Comparison of ENCODE assay signal across 22 mouse cellular contexts in the genomic region with DNA sequence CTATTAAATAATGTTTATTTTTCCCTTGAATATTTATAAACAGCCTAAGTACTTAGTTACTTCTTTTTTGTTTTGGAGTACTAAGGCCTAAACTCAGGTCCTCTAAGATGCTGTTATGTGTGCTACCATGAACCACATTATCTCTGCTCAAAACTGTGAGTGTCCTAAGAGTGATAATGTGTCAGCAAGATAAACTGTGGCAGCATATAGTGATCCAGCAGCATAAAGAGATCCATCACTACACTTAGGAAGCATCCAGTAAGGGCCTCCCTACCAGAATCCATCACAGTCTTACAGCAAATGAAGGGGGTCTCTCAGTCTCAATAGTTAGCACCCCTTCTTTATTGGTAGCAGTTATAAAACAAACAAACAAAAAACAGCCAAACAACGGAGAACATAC. TPM values are rescaled to one million over a fixed set of nuclear protein-coding genes. Genes with fewer than 3 reads are reported as not detected.
DNase-seq lines count a peak whose midpoint lies in the region; ATAC-seq and TF ChIP-seq lines count a peak whose summit lies in the region.
"Had no signal": no experiment of that assay in that cellular context is flagged by ENCODE, and none has a peak within 500 bp of the region (broad histone marks: within the 10 kb centered on the region; RNA-seq: fewer than 3 reads in every experiment).

No protein-coding gene starts in this region.

- H3K4me3 ChIP-seq in lung, embryonic 14.5 days (ENCODE audit: low read depth, low read length), result no peak overlapping the region
- no peak overlapping the region for H3K4me3 ChIP-seq in liver, embryonic 14.5 days (ENCODE audit: insufficient read depth in 1 of 2, low read depth in 2 of 2, low read length in 2 of 2)
- H3K4me3 ChIP-seq: embryonic facial prominence, embryonic 12.5 days; embryonic facial prominence, embryonic 15.5 days; gastrocnemius, adult 2 months; hindbrain, embryonic 12.5 days; hindbrain, embryonic 15.5 days had no signal

- ATAC-seq in lung, embryonic 14.5 days (ENCODE audit: insufficient read depth), result no peak
- peak; percentile 70; the same call in 1 of the 2 replicates for ATAC-seq in liver, embryonic 14.5 days (ENCODE audit: insufficient read depth)
- ATAC-seq in megakaryocyte-erythroid progenitor cell, adult 5-6 weeks (replicated peaks; ENCODE audit: low FRiP score, low TSS enrichment, poor library complexity, severe bottlenecking), result peak; percentile 52
- ATAC-seq: CD4-positive, CD25-positive, alpha-beta regulatory T cell, adult 4 months; forebrain, embryonic 14.5 days; forebrain, postnatal 0 days had no signal

- peak; percentile 4 for DNase-seq in lung, embryonic 14.5 days
- DNase-seq in lung, postnatal 36 days, result no peak
- peak; percentile 7 to 11 (median 10) for DNase-seq in liver, embryonic 14.5 days (ENCODE audit: low read depth in 3 of 3, low spot score in 3 of 3)
- DNase-seq in layer of hippocampus, postnatal 10 days (ENCODE audit: low spot score in 2 of 2), result no peak
- DNase-seq in thymus, postnatal 4 days, result no peak
- DNase-seq: adrenal gland, adult 2 months; adrenal gland, postnatal 14 days; cerebellum, adult 11-12 months; cerebellum, adult 8-10 months; cerebellum, postnatal 14 days; forebrain, postnatal 0 days; gastrocnemius, adult 2 months; gastrocnemius, postnatal 14 days; heart, adult 11 months had no signal

- H3K9ac ChIP-seq in lung, embryonic 14.5 days, result no peak overlapping the region
- H3K9ac ChIP-seq in liver, embryonic 14.5 days (replicated peaks), result no peak overlapping the region
- H3K9ac ChIP-seq: embryonic facial prominence, embryonic 12.5 days; embryonic facial prominence, embryonic 15.5 days; forebrain, postnatal 0 days; hindbrain, embryonic 12.5 days; hindbrain, embryonic 15.5 days had no signal

- H3K27me3 ChIP-seq in lung, embryonic 14.5 days (ENCODE audit: insufficient read depth, low read length), result no peaks in the 10 kb centered on the region
- no peaks in the 10 kb centered on the region for H3K27me3 ChIP-seq in liver, embryonic 14.5 days (ENCODE audit: control insufficient read depth, insufficient read depth, low read length)
- H3K27me3 ChIP-seq: embryonic facial prominence, embryonic 12.5 days; embryonic facial prominence, embryonic 15.5 days; hindbrain, embryonic 12.5 days; hindbrain, embryonic 15.5 days had no signal

- no peaks in the 10 kb centered on the region for H3K9me3 ChIP-seq in lung, embryonic 14.5 days (ENCODE audit: low read depth, low read length)
- no peaks in the 10 kb centered on the region for H3K9me3 ChIP-seq in liver, embryonic 14.5 days (ENCODE audit: control insufficient read depth, low read length)
- H3K9me3 ChIP-seq: embryonic facial prominence, embryonic 12.5 days; embryonic facial prominence, embryonic 15.5 days; hindbrain, embryonic 12.5 days; hindbrain, embryonic 15.5 days had no signal

- no peaks in the 10 kb centered on the region for H3K36me3 ChIP-seq in lung, embryonic 14.5 days (ENCODE audit: insufficient read depth)
- no peaks in the 10 kb centered on the region for H3K36me3 ChIP-seq in liver, embryonic 14.5 days (replicated peaks; ENCODE audit: control insufficient read depth, insufficient read depth, low read depth)
- H3K36me3 ChIP-seq: embryonic facial prominence, embryonic 12.5 days; embryonic facial prominence, embryonic 15.5 days; hindbrain, embryonic 12.5 days; hindbrain, embryonic 15.5 days had no signal

- no peak overlapping the region for H3K27ac ChIP-seq in lung, embryonic 14.5 days (ENCODE audit: low read depth)
- no peak overlapping the region for H3K27ac ChIP-seq in liver, embryonic 14.5 days
- H3K27ac ChIP-seq: embryonic facial prominence, embryonic 12.5 days; embryonic facial prominence, embryonic 15.5 days; gastrocnemius, adult 2 months; hindbrain, embryonic 12.5 days; hindbrain, embryonic 15.5 days had no signal

- no peaks in the 10 kb centered on the region for H3K4me1 ChIP-seq in lung, embryonic 14.5 days (ENCODE audit: insufficient read depth)
- H3K4me1 ChIP-seq in liver, embryonic 14.5 days (replicated peaks; ENCODE audit: control insufficient read depth in 2 of 2, insufficient read depth in 2 of 2, low read length in 1 of 2), result peaks cover 0 to 2% of the 10 kb centered on the region in 2 experiments; a peak in 2 of 4 replicates
- H3K4me1 ChIP-seq: embryonic facial prominence, embryonic 12.5 days; embryonic facial prominence, embryonic 15.5 days; hindbrain, embryonic 12.5 days; hindbrain, embryonic 15.5 days had no signal

- 63% methylated on average over 1 of the region's 1 CpGs for WGBS in lung, embryonic 14.5 days
- WGBS in liver, embryonic 14.5 days (ENCODE audit: insufficient replicate concordance), result 67% methylated on average over 1 of the region's 1 CpGs

- no peak for TF ChIP-seq CTCF in lung, embryonic 14.5 days (IDR thresholded peaks at IDR 0.05; ENCODE audit: low read depth)
- no peak for TF ChIP-seq CTCF in liver, embryonic 14.5 days (IDR thresholded peaks at IDR 0.05; ENCODE audit: low read depth)

- peak; percentile 42; the same call in 1 of the 2 replicates for TF ChIP-seq EP300 in liver, embryonic 14.5 days (IDR thresholded peaks at IDR 0.05; ENCODE audit: low read depth)

- no peak overlapping the region for H3K4me2 ChIP-seq in lung, embryonic 14.5 days
- peak overlapping the region; percentile 8; the same call in 1 of the 2 replicates for H3K4me2 ChIP-seq in liver, embryonic 14.5 days (ENCODE audit: low read depth)
- H3K4me2 ChIP-seq: embryonic facial prominence, embryonic 12.5 days; embryonic facial prominence, embryonic 15.5 days; heart, embryonic 11.5 days; hindbrain, embryonic 12.5 days; hindbrain, embryonic 15.5 days had no signal

RNA-seq across cellular contexts. Expression of a gene that starts 35.9 kb away (rescaled TPM):
- polyA plus RNA-seq in lung, embryonic 14.5 days (2014; fragmentation: Nextera tagmentation; extraction: Ambion mirVana), result 17.8 and 19.1 TPM in 2 replicates
- 1.8 and 2.4 TPM in 2 replicates for polyA plus RNA-seq in liver, embryonic 14.5 days (2012; rRNA removed)
- polyA plus RNA-seq in liver, embryonic 14.5 days (2014; fragmentation: Nextera tagmentation; extraction: Ambion mirVana), result 6.7 and 7.5 TPM in 2 replicates
- total RNA-seq in megakaryocyte-erythroid progenitor cell, adult 5-6 weeks (2014; fragmentation: Nextera tagmentation), result 45.1 and 48.7 TPM in 2 replicates
- 43.8 and 43.9 TPM in 2 replicates for total RNA-seq in megakaryocyte-erythroid progenitor cell, adult 5-6 weeks (2017)
- under 1 TPM; 0.16 to 0.25 TPM for total RNA-seq in layer of hippocampus, postnatal 10 days (2021)

Comparison
In these comparisons a context has a peak if more than half of its experiments do, and no peak if none do; other contexts are left out.
1. DNase-seq: peak in lung, embryonic 14.5 days (single experiment) and liver, embryonic 14.5 days (3 of 3); none in lung, postnatal 36 days (single experiment), layer of hippocampus, postnatal 10 days (0 of 2) and thymus, postnatal 4 days (single experiment).
2. RNA of a gene that starts 35.9 kb away (total RNA-seq): 43.8 to 48.7 TPM in megakaryocyte-erythroid progenitor cell, adult 5-6 weeks; 0.16 to 0.25 TPM in layer of hippocampus, postnatal 10 days; every median in the first group is over 10 times any median in the second.